ENCODE assay signal across 27 mouse cellular contexts in genomic region chr4:122971191-122971590, GRCm38 (mm10). TPM values are rescaled to one million over a fixed set of nuclear protein-coding genes. Genes with fewer than 3 reads are reported as not detected.
DNase-seq lines count a peak whose midpoint lies in the region; ATAC-seq and TF ChIP-seq lines count a peak whose summit lies in the region.
"Had no signal": no experiment of that assay in that cellular context is flagged by ENCODE, and none has a peak within 500 bp of the region (broad histone marks: within the 10 kb centered on the region; RNA-seq: fewer than 3 reads in every experiment).

No protein-coding gene starts in this region.

- H3K9ac ChIP-seq in kidney, embryonic 14.5 days (ENCODE audit: low read depth, low read length): no peak overlapping the region
- H3K9ac ChIP-seq in liver, adult 2 months (ENCODE audit: low read depth, low read length): no peak overlapping the region; the same call in 1 of the 2 replicates
- H3K9ac ChIP-seq in liver, embryonic 11.5 days (ENCODE audit: low read depth, low read length): no peak overlapping the region
- H3K9ac ChIP-seq: embryonic facial prominence, embryonic 13.5 days; forebrain, embryonic 12.5 days; forebrain, embryonic 15.5 days; heart, embryonic 12.5 days; heart, embryonic 15.5 days; hindbrain, embryonic 14.5 days had no signal

- H3K27ac ChIP-seq in kidney, adult 2 months (ENCODE audit: insufficient read depth, low read depth, low read length): peak overlapping the region; percentile 40; the same call in 1 of the 2 replicates
- H3K27ac ChIP-seq in kidney, embryonic 14.5 days (ENCODE audit: low read depth, low read length): no peak overlapping the region
- H3K27ac ChIP-seq in liver, adult 2 months (replicated peaks; ENCODE audit: insufficient read depth, low read depth, low read length): peak overlapping the region; percentile 48
- H3K27ac ChIP-seq in liver, embryonic 11.5 days (ENCODE audit: low read depth, low read length): no peak overlapping the region
- H3K27ac ChIP-seq: embryonic facial prominence, embryonic 10.5 days; embryonic facial prominence, embryonic 13.5 days; forebrain, embryonic 12.5 days; forebrain, embryonic 15.5 days; heart, embryonic 15.5 days; hindbrain, embryonic 14.5 days; hindbrain, postnatal 0 days had no signal

- no peak for TF ChIP-seq POLR2A in kidney, adult 2 months (IDR thresholded peaks at IDR 0.05; ENCODE audit: low read depth, low read length)
- TF ChIP-seq POLR2A in liver, adult 2 months (IDR thresholded peaks at IDR 0.05; ENCODE audit: extremely low read depth, insufficient read depth, low read length): no peak

- H3K4me1 ChIP-seq in kidney, adult 2 months (ENCODE audit: control insufficient read depth, insufficient read depth, low read length): peaks cover 8% of the 10 kb centered on the region; the same call in 1 of the 2 replicates
- H3K4me1 ChIP-seq in kidney, embryonic 14.5 days (ENCODE audit: control insufficient read depth, insufficient read depth, low read length): peaks cover 4% of the 10 kb centered on the region; the same call in 1 of the 2 replicates
- H3K4me1 ChIP-seq in liver, adult 2 months (ENCODE audit: control insufficient read depth, insufficient read depth, low read length): peaks cover 11% of the 10 kb centered on the region
- H3K4me1 ChIP-seq in liver, embryonic 11.5 days (replicated peaks; ENCODE audit: control insufficient read depth, insufficient read depth, low read length): no peaks in the 10 kb centered on the region
- H3K4me1 ChIP-seq: embryonic facial prominence, embryonic 10.5 days; embryonic facial prominence, embryonic 13.5 days; forebrain, embryonic 12.5 days; forebrain, embryonic 15.5 days; heart, embryonic 12.5 days; heart, embryonic 15.5 days had no signal

- peak; percentile 94 for DNase-seq in kidney, adult 2 months
- peak; percentile 96 for DNase-seq in liver, adult 2 months (ENCODE audit: extremely low read depth, low read depth, low spot score)
- no peak for DNase-seq in liver, embryonic 11.5 days (ENCODE audit: low spot score)
- DNase-seq in kidney, postnatal 14 days: peak; percentile 51
- no peak for DNase-seq in heart, postnatal 4 days
- DNase-seq: adrenal gland, adult 2 months; adrenal gland, postnatal 14 days; cerebellum, adult 11-12 months; cerebellum, adult 8-10 months; cerebellum, postnatal 36 days; embryo, embryonic 11 days; gastrocnemius, postnatal 25 days; heart, adult 18-20 months; heart, postnatal 10 days; heart, postnatal 36 days had no signal

- no peak overlapping the region for H3K4me3 ChIP-seq in kidney, adult 2 months (ENCODE audit: insufficient read depth, low read depth, low read length)
- H3K4me3 ChIP-seq in kidney, embryonic 14.5 days (ENCODE audit: low read length): no peak overlapping the region
- H3K4me3 ChIP-seq in liver, adult 2 months (ENCODE audit: insufficient read depth, low read depth, low read length): no peak overlapping the region
- no peak overlapping the region for H3K4me3 ChIP-seq in liver, embryonic 11.5 days (ENCODE audit: low read depth, low read length)
- H3K4me3 ChIP-seq: embryonic facial prominence, embryonic 10.5 days; embryonic facial prominence, embryonic 13.5 days; erythroblast, embryonic 14.5 days; forebrain, embryonic 12.5 days; forebrain, embryonic 15.5 days; heart, embryonic 12.5 days; heart, embryonic 15.5 days had no signal

- no peak for ATAC-seq in kidney, embryonic 14.5 days (ENCODE audit: low FRiP score, low TSS enrichment)
- no peak for ATAC-seq in liver, embryonic 11.5 days (replicated peaks; ENCODE audit: low FRiP score)
- no peak for ATAC-seq in CD4-positive, CD25-positive, alpha-beta regulatory T cell, adult 4 months
- ATAC-seq: forebrain, embryonic 15.5 days; hindbrain, postnatal 0 days had no signal

- H3K9me3 ChIP-seq in kidney, embryonic 14.5 days (ENCODE audit: control insufficient read depth, low read length): no peaks in the 10 kb centered on the region
- H3K9me3 ChIP-seq in liver, embryonic 11.5 days (ENCODE audit: control insufficient read depth, low read length): no peaks in the 10 kb centered on the region
- H3K9me3 ChIP-seq: embryonic facial prominence, embryonic 10.5 days; embryonic facial prominence, embryonic 13.5 days; forebrain, embryonic 12.5 days; forebrain, embryonic 15.5 days; heart, embryonic 12.5 days; heart, embryonic 15.5 days had no signal

- WGBS in kidney, adult 2 months: 58% methylated on average over 4 of the region's 4 CpGs
- 77% methylated on average over 4 of the region's 4 CpGs for WGBS in kidney, embryonic 14.5 days
- 24% methylated on average over 4 of the region's 4 CpGs for WGBS in liver, adult 2 months
- WGBS in liver, embryonic 11.5 days: 81% methylated on average over 4 of the region's 4 CpGs

- H3K4me2 ChIP-seq in kidney, embryonic 14.5 days (replicated peaks; ENCODE audit: low read depth, low read length): no peak overlapping the region
- H3K4me2 ChIP-seq in liver, embryonic 11.5 days: no peak overlapping the region
- H3K4me2 ChIP-seq: embryonic facial prominence, embryonic 13.5 days; forebrain, embryonic 12.5 days; forebrain, embryonic 15.5 days; heart, embryonic 12.5 days; heart, embryonic 15.5 days; hindbrain, embryonic 14.5 days had no signal

- TF ChIP-seq CTCF in kidney, adult 2 months (conservative IDR thresholded peaks at IDR 0.05; ENCODE audit: insufficient read depth, insufficient read length, low read depth, low read length): no peak
- no peak for TF ChIP-seq CTCF in liver, adult 2 months (IDR thresholded peaks at IDR 0.05; ENCODE audit: low read depth, low read length)

- no peaks in the 10 kb centered on the region for H3K27me3 ChIP-seq in kidney, adult 2 months (replicated peaks; ENCODE audit: control insufficient read depth, insufficient read depth, low read length)
- H3K27me3 ChIP-seq in kidney, embryonic 14.5 days (ENCODE audit: control insufficient read depth, insufficient read depth, low read length): no peaks in the 10 kb centered on the region; the same call in 1 of the 2 replicates
- H3K27me3 ChIP-seq in liver, adult 2 months (ENCODE audit: control insufficient read depth, insufficient read depth, low read length): no peaks in the 10 kb centered on the region
- peaks cover 7% of the 10 kb centered on the region; the same call in 1 of the 2 replicates for H3K27me3 ChIP-seq in liver, embryonic 11.5 days (replicated peaks; ENCODE audit: control insufficient read depth, insufficient read depth, low read length)
- H3K27me3 ChIP-seq: embryonic facial prominence, embryonic 13.5 days; forebrain, embryonic 12.5 days; forebrain, embryonic 15.5 days had no signal

- H3K36me3 ChIP-seq in kidney, adult 2 months (ENCODE audit: control insufficient read depth, insufficient read depth, low read length): no peaks in the 10 kb centered on the region
- no peaks in the 10 kb centered on the region for H3K36me3 ChIP-seq in kidney, embryonic 14.5 days (ENCODE audit: control insufficient read depth, insufficient read depth, low read length)
- H3K36me3 ChIP-seq in liver, adult 2 months (ENCODE audit: control insufficient read depth, insufficient read depth, low read length): no peaks in the 10 kb centered on the region
- H3K36me3 ChIP-seq in liver, embryonic 11.5 days (ENCODE audit: control insufficient read depth, insufficient read depth, low read length): no peaks in the 10 kb centered on the region
- H3K36me3 ChIP-seq: embryonic facial prominence, embryonic 10.5 days; embryonic facial prominence, embryonic 13.5 days; forebrain, embryonic 12.5 days; forebrain, embryonic 15.5 days; heart, embryonic 12.5 days; heart, embryonic 15.5 days had no signal

- H3K79me2 ChIP-seq in liver, adult 2 months (ENCODE audit: control insufficient read depth, insufficient read depth, low read length): no peaks in the 10 kb centered on the region

RNA-seq across cellular contexts. Expression of gene Mfsd2a, which starts 10.2 kb away (rescaled TPM):
- polyA plus RNA-seq in kidney, adult 2 months (2012; rRNA removed): 27.6 and 43.9 TPM in 2 replicates
- polyA plus RNA-seq in kidney, embryonic 14.5 days (2014; fragmentation: Nextera tagmentation; extraction: Ambion mirVana): 3.1 and 3.4 TPM in 2 replicates
- 40.6 and 44.0 TPM in 2 replicates for total RNA-seq in liver, adult 2 months (2014; rRNA removed)
- polyA plus RNA-seq in liver, adult 2 months (2012; rRNA removed): 32.8 and 62.5 TPM in 2 replicates
- polyA plus RNA-seq in liver, embryonic 11.5 days (2014; fragmentation: Nextera tagmentation; extraction: Ambion mirVana): 0.64 and 0.68 TPM in 2 replicates
- 1 to 10 TPM in 1 of 2 experiments, under 1 TPM in 1; 0.93 to 1.5 TPM for polyA plus RNA-seq in CD4-positive, CD25-positive, alpha-beta regulatory T cell, adult 4 months (2017; shearing (Covaris generic))
- under 1 TPM; 0.14 to 0.20 TPM for total RNA-seq in heart, postnatal 4 days (2021)
- total RNA-seq: gastrocnemius, adult 8-10 months had no signal
- polyA plus RNA-seq: erythroblast, embryonic 14.5 days had no signal

RNA-seq across cellular contexts. Expression of gene Mycl, which starts 24.3 kb away (rescaled TPM):
- polyA plus RNA-seq in kidney, adult 2 months (2012; rRNA removed): 1.5 and 1.6 TPM in 2 replicates
- polyA plus RNA-seq in kidney, embryonic 14.5 days (2014; fragmentation: Nextera tagmentation; extraction: Ambion mirVana): 7.9 and 13.8 TPM in 2 replicates
- 7.0 and 7.6 TPM in 2 replicates for total RNA-seq in liver, adult 2 months (2014; rRNA removed)
- 3.3 and 3.6 TPM in 2 replicates for polyA plus RNA-seq in liver, adult 2 months (2012; rRNA removed)
- 3.1 and 4.0 TPM in 2 replicates for polyA plus RNA-seq in liver, embryonic 11.5 days (2014; fragmentation: Nextera tagmentation; extraction: Ambion mirVana)
- polyA plus RNA-seq in CD4-positive, CD25-positive, alpha-beta regulatory T cell, adult 4 months (2017; shearing (Covaris generic)): not detected
- under 1 TPM; 0.14 to 0.29 TPM for total RNA-seq in heart, postnatal 4 days (2021)

RNA-seq across cellular contexts. Expression of gene Trit1, which starts 45.2 kb away (rescaled TPM):
- 4.7 and 5.1 TPM in 2 replicates for polyA plus RNA-seq in kidney, adult 2 months (2012; rRNA removed)
- polyA plus RNA-seq in kidney, embryonic 14.5 days (2014; fragmentation: Nextera tagmentation; extraction: Ambion mirVana): 15.8 and 21.7 TPM in 2 replicates
- total RNA-seq in liver, adult 2 months (2014; rRNA removed): 9.2 and 11.2 TPM in 2 replicates
- 3.2 and 4.3 TPM in 2 replicates for polyA plus RNA-seq in liver, adult 2 months (2012; rRNA removed)
- 17.2 and 17.5 TPM in 2 replicates for polyA plus RNA-seq in liver, embryonic 11.5 days (2014; fragmentation: Nextera tagmentation; extraction: Ambion mirVana)
- polyA plus RNA-seq in CD4-positive, CD25-positive, alpha-beta regulatory T cell, adult 4 months (2017; shearing (Covaris generic)): 10 to 100 TPM; 16.0 to 21.2 TPM
- total RNA-seq in heart, postnatal 4 days (2021): 1 to 10 TPM; 8.9 to 9.5 TPM

Comparison
In these comparisons a context has a peak if more than half of its experiments do, and no peak if none do; other contexts are left out.
1. DNase-seq: peak in kidney, adult 2 months (single experiment), liver, adult 2 months (single experiment) and kidney, postnatal 14 days (single experiment); none in liver, embryonic 11.5 days (single experiment) and heart, postnatal 4 days (single experiment).
2. H3K27ac ChIP-seq: peak in kidney, adult 2 months (single experiment) and liver, adult 2 months (single experiment); none in kidney, embryonic 14.5 days (single experiment) and liver, embryonic 11.5 days (single experiment).